8 mouse cellular contexts compared by ENCODE assay signal in genomic region chrX:73965307-73965706, GRCm38 (mm10). TPM values are rescaled to one million over a fixed set of nuclear protein-coding genes. Genes with fewer than 3 reads are reported as not detected.
A peak's percentile ranks its signal among the peaks of the same experiment; 100 is the strongest.
DNase-seq lines count a peak whose midpoint lies in the region; ATAC-seq and TF ChIP-seq lines count a peak whose summit lies in the region.

No protein-coding gene starts in this region.

- no peaks in the 10 kb centered on the region for H3K9me3 ChIP-seq in midbrain, embryonic 13.5 days

- H3K4me3 ChIP-seq in gastrocnemius, adult 2 months, result peak overlapping the region; percentile 90
- peak overlapping the region; percentile 78 for H3K4me3 ChIP-seq in midbrain, embryonic 13.5 days (replicated peaks)

- 27% methylated on average over 20 of the region's 20 CpGs for WGBS in midbrain, embryonic 13.5 days

- intact Hi-C loops in gastrocnemius, adult 2 months (cut with DNase I), result loop anchor here (5.0 to 10.0 kb wide), 2 partner anchors 279 to 447 kb away; partner anchors contain the start of gene Flna
- intact Hi-C loops in gastrocnemius, postnatal 36 days (cut with DNase I), result no loop called here
- intact Hi-C loops in left cerebral cortex, postnatal 4 days (cut with DNase I), result no loop called here

- peak overlapping the region; percentile 83 for H3K4me2 ChIP-seq in midbrain, embryonic 13.5 days (replicated peaks)

- no peaks in the 10 kb centered on the region for H3K27me3 ChIP-seq in midbrain, embryonic 13.5 days

- ATAC-seq in midbrain, embryonic 13.5 days, result no peak

- H3K27ac ChIP-seq in gastrocnemius, adult 2 months, result peak overlapping the region; percentile 95
- peak overlapping the region; percentile 98 for H3K27ac ChIP-seq in midbrain, embryonic 13.5 days

- H3K4me1 ChIP-seq in midbrain, embryonic 13.5 days (replicated peaks), result peaks cover 39% of the 10 kb centered on the region

- peak; percentile 43 for DNase-seq in gastrocnemius, adult 2 months
- DNase-seq in gastrocnemius, postnatal 36 days, result no peak
- DNase-seq in brain, embryonic 18.5 days (ENCODE audit: low read depth, low spot score), result peak; percentile 26
- peak; percentile 59 to 68 for DNase-seq in frontal cortex, postnatal 10 days (ENCODE audit: low spot score in 2 of 2)
- peak; percentile 34 for DNase-seq in kidney, adult 18-20 months
- peak; percentile 36 for DNase-seq in left cerebral cortex, postnatal 4 days
- peak; percentile 53 for DNase-seq in telencephalon, adult 2 months (ENCODE audit: low read depth, low spot score)

- no peak for TF ChIP-seq CTCF in gastrocnemius, adult 2 months (IDR thresholded peaks at IDR 0.05)

- peak overlapping the region; percentile 60 for H3K9ac ChIP-seq in midbrain, embryonic 13.5 days (replicated peaks)

- no peaks in the 10 kb centered on the region; the same call in none of the 2 replicates for H3K36me3 ChIP-seq in midbrain, embryonic 13.5 days

RNA-seq across cellular contexts. Expression of gene Hcfc1, which starts 0.8 kb away (rescaled TPM):
- 10 to 100 TPM; 35.5 to 36.0 TPM for total RNA-seq in gastrocnemius, adult 2 months (2021)
- 10 to 100 TPM; 30.2 to 32.1 TPM for total RNA-seq in gastrocnemius, postnatal 36 days (2021)
- total RNA-seq in left cerebral cortex, postnatal 4 days (2021), result 10 to 100 TPM; 89.1 to 93.4 TPM
- 61.9 and 63.0 TPM in 2 replicates for polyA plus RNA-seq in midbrain, embryonic 13.5 days (2015; fragmentation: Nextera tagmentation; extraction: Ambion mirVana)

RNA-seq across cellular contexts. Expression of gene Renbp, which starts 34.7 kb away (rescaled TPM):
- total RNA-seq in gastrocnemius, adult 2 months (2021), result 1 to 10 TPM; 1.4 to 1.7 TPM
- 1 to 10 TPM; 1.8 to 2.5 TPM for total RNA-seq in gastrocnemius, postnatal 36 days (2021)
- total RNA-seq in left cerebral cortex, postnatal 4 days (2021), result 1 to 10 TPM; 3.3 to 5.4 TPM
- polyA plus RNA-seq in midbrain, embryonic 13.5 days (2015; fragmentation: Nextera tagmentation; extraction: Ambion mirVana), result 10.5 and 12.3 TPM in 2 replicates

RNA-seq across cellular contexts. Expression of gene Naa10, which starts 43.6 kb away (rescaled TPM):
- 10 to 100 TPM; 51.2 to 63.4 TPM for total RNA-seq in gastrocnemius, adult 2 months (2021)
- 10 to 100 TPM; 52.9 to 57.1 TPM for total RNA-seq in gastrocnemius, postnatal 36 days (2021)
- 10 to 100 TPM; 66.9 to 73.6 TPM for total RNA-seq in left cerebral cortex, postnatal 4 days (2021)
- polyA plus RNA-seq in midbrain, embryonic 13.5 days (2015; fragmentation: Nextera tagmentation; extraction: Ambion mirVana), result 107 and 108 TPM in 2 replicates

RNA-seq across cellular contexts. Expression of gene Arhgap4, which starts 43.6 kb away (rescaled TPM):
- under 1 TPM; 0.59 to 0.89 TPM for total RNA-seq in gastrocnemius, adult 2 months (2021)
- 1 to 10 TPM in 1 of 2 experiments, under 1 TPM in 1; 0.67 to 1.0 TPM for total RNA-seq in gastrocnemius, postnatal 36 days (2021)
- 1 to 10 TPM; 2.5 to 3.4 TPM for total RNA-seq in left cerebral cortex, postnatal 4 days (2021)
- 2.8 and 2.9 TPM in 2 replicates for polyA plus RNA-seq in midbrain, embryonic 13.5 days (2015; fragmentation: Nextera tagmentation; extraction: Ambion mirVana)

RNA-seq across cellular contexts. Expression of gene Irak1, which starts 58.4 kb away (rescaled TPM):
- total RNA-seq in gastrocnemius, adult 2 months (2021), result 10 to 100 TPM; 35.1 to 40.5 TPM
- total RNA-seq in gastrocnemius, postnatal 36 days (2021), result 10 to 100 TPM; 40.0 to 41.4 TPM
- 10 to 100 TPM; 45.2 to 50.7 TPM for total RNA-seq in left cerebral cortex, postnatal 4 days (2021)
- polyA plus RNA-seq in midbrain, embryonic 13.5 days (2015; fragmentation: Nextera tagmentation; extraction: Ambion mirVana), result 37.4 and 44.3 TPM in 2 replicates

Comparison
In these comparisons a context has a peak if more than half of its experiments do, and no peak if none do; other contexts are left out.
1. DNase-seq: peak in gastrocnemius, adult 2 months (single experiment), brain, embryonic 18.5 days (single experiment), frontal cortex, postnatal 10 days (2 of 2), kidney, adult 18-20 months (single experiment), left cerebral cortex, postnatal 4 days (single experiment) and telencephalon, adult 2 months (single experiment); none in gastrocnemius, postnatal 36 days (0 of 2).